Comparison of ENCODE assay signal across 8 mouse cellular contexts in the genomic region with DNA sequence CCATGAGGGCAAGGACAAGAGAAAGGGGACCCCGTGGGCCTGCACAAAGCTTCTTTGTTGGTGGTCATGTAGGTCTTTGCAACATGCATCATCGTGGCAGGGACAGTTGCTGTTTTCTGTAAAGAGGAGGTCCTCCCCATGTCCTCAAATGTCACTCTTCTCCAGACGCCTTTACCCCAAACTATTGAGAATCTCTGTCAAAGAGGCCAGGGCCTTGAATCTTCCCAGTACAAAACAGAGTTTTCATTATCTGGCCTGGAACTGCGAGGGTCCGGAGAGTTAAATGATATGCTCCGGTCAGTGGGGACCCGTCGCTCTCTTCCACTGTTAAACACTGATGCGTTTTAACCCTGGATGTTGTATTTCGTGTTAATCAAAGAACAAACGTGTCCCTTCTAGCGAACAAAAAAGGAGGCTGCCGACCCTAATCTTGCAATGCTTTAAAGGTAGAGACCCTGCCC. TPM values are rescaled to one million over a fixed set of nuclear protein-coding genes. Genes with fewer than 3 reads are reported as not detected.
A peak's percentile ranks its signal among the peaks of the same experiment; 100 is the strongest.
DNase-seq lines count a peak whose midpoint lies in the region; ATAC-seq and TF ChIP-seq lines count a peak whose summit lies in the region.

No protein-coding gene starts in this region.

- 0 out of 2 replicates have a peak overlapping the region, but pooled peaks have one; percentile 2 for H3K9ac ChIP-seq in kidney, embryonic 16.5 days (replicated peaks; ENCODE audit: low read length)
- no peak overlapping the region for H3K9ac ChIP-seq in embryonic facial prominence, embryonic 15.5 days
- H3K9ac ChIP-seq in hindbrain, postnatal 0 days (replicated peaks; ENCODE audit: low read length), result peak overlapping the region; percentile 63

- no peak for DNase-seq in kidney, adult 9 months
- peak; percentile 30 for DNase-seq in hindbrain, postnatal 0 days (ENCODE audit: low spot score)
- DNase-seq in neural tube, embryonic 10.5 days (ENCODE audit: extremely low spot score, low spot score), result peak; percentile 47
- no peak for DNase-seq in adrenal gland, postnatal 25 days
- no peak for DNase-seq in layer of hippocampus, adult 9-10 months (ENCODE audit: low spot score)
- no peak for DNase-seq in urinary bladder, adult 2 months (ENCODE audit: low spot score)

- peak overlapping the region; percentile 52 for H3K4me2 ChIP-seq in kidney, embryonic 16.5 days (replicated peaks; ENCODE audit: low read depth, low read length)
- H3K4me2 ChIP-seq in embryonic facial prominence, embryonic 15.5 days (replicated peaks), result peak overlapping the region; percentile 49
- peak overlapping the region; percentile 67 for H3K4me2 ChIP-seq in hindbrain, postnatal 0 days (ENCODE audit: low read depth, low read length)

- ATAC-seq in kidney, embryonic 16.5 days (ENCODE audit: low FRiP score, low TSS enrichment), result no peak
- no peak for ATAC-seq in embryonic facial prominence, embryonic 15.5 days (ENCODE audit: insufficient number of reproducible peaks, low FRiP score, low TSS enrichment, low read depth)
- no peak for ATAC-seq in hindbrain, postnatal 0 days

- WGBS in kidney, embryonic 16.5 days, result 21% methylated on average over 13 of the region's 13 CpGs
- 17% methylated on average over 13 of the region's 13 CpGs for WGBS in embryonic facial prominence, embryonic 15.5 days
- WGBS in hindbrain, postnatal 0 days, result 13% methylated on average over 13 of the region's 13 CpGs

- H3K27ac ChIP-seq in kidney, embryonic 16.5 days (ENCODE audit: low read length), result no peak overlapping the region
- no peak overlapping the region for H3K27ac ChIP-seq in embryonic facial prominence, embryonic 15.5 days (replicated peaks)
- peak overlapping the region; percentile 96 for H3K27ac ChIP-seq in hindbrain, postnatal 0 days

- H3K36me3 ChIP-seq in kidney, embryonic 16.5 days (ENCODE audit: insufficient read depth, low read length), result no peaks in the 10 kb centered on the region
- H3K36me3 ChIP-seq in embryonic facial prominence, embryonic 15.5 days, result no peaks in the 10 kb centered on the region
- no peaks in the 10 kb centered on the region for H3K36me3 ChIP-seq in hindbrain, postnatal 0 days (ENCODE audit: insufficient read depth, low read length)

- no peaks in the 10 kb centered on the region; the same call in 1 of the 2 replicates for H3K9me3 ChIP-seq in kidney, embryonic 16.5 days (ENCODE audit: low read length)
- H3K9me3 ChIP-seq in embryonic facial prominence, embryonic 15.5 days (replicated peaks), result 0 out of 2 replicates have a peak, but pooled peaks cover 3% of the 10 kb centered on the region
- no peaks in the 10 kb centered on the region for H3K9me3 ChIP-seq in hindbrain, postnatal 0 days (ENCODE audit: low read length)

- peaks cover 26% of the 10 kb centered on the region for H3K4me1 ChIP-seq in kidney, embryonic 16.5 days (ENCODE audit: insufficient read depth, low read length)
- H3K4me1 ChIP-seq in embryonic facial prominence, embryonic 15.5 days, result peaks cover 26% of the 10 kb centered on the region
- peaks cover 22% of the 10 kb centered on the region for H3K4me1 ChIP-seq in hindbrain, postnatal 0 days (ENCODE audit: insufficient read depth, low read length)

- H3K27me3 ChIP-seq in kidney, embryonic 16.5 days (ENCODE audit: insufficient read depth, low read length), result peaks cover 30% of the 10 kb centered on the region
- peaks cover 37% of the 10 kb centered on the region for H3K27me3 ChIP-seq in embryonic facial prominence, embryonic 15.5 days
- H3K27me3 ChIP-seq in hindbrain, postnatal 0 days (ENCODE audit: insufficient read depth, low read length), result no peaks in the 10 kb centered on the region

- TF ChIP-seq CTCF in hindbrain, postnatal 0 days (IDR thresholded peaks at IDR 0.05; ENCODE audit: low read depth), result no peak

- peak overlapping the region; percentile 35 for H3K4me3 ChIP-seq in kidney, embryonic 16.5 days (ENCODE audit: low read length)
- peak overlapping the region; percentile 33 for H3K4me3 ChIP-seq in embryonic facial prominence, embryonic 15.5 days (replicated peaks)
- H3K4me3 ChIP-seq in hindbrain, postnatal 0 days (ENCODE audit: low read length), result peak overlapping the region; percentile 42

RNA-seq across cellular contexts. Expression of gene Pigz, which starts 0.9 kb away (rescaled TPM):
- 1.0 and 1.4 TPM in 2 replicates for polyA plus RNA-seq in kidney, embryonic 16.5 days (2015; fragmentation: Nextera tagmentation; extraction: Ambion mirVana)
- polyA plus RNA-seq in embryonic facial prominence, embryonic 15.5 days (2015; fragmentation: Nextera tagmentation; extraction: Ambion mirVana), result 0.70 and 1.4 TPM in 2 replicates
- 6.1 and 16.9 TPM in 2 replicates for total RNA-seq in hindbrain, postnatal 0 days (2014; rRNA removed)
- 5.2 and 5.5 TPM in 2 replicates for polyA plus RNA-seq in hindbrain, postnatal 0 days (2015; fragmentation: Nextera tagmentation; extraction: Ambion mirVana)
- total RNA-seq in adrenal gland, postnatal 25 days (2021), result not detected in 2 replicates
- polyA plus RNA-seq in urinary bladder, adult 2 months (2012; rRNA removed), result 9.9 and 11.3 TPM in 2 replicates

RNA-seq across cellular contexts. Expression of gene 0610012G03Rik, which starts 13.7 kb away (rescaled TPM):
- 96.2 and 103 TPM in 2 replicates for polyA plus RNA-seq in kidney, embryonic 16.5 days (2015; fragmentation: Nextera tagmentation; extraction: Ambion mirVana)
- polyA plus RNA-seq in embryonic facial prominence, embryonic 15.5 days (2015; fragmentation: Nextera tagmentation; extraction: Ambion mirVana), result 86.1 and 91.7 TPM in 2 replicates
- total RNA-seq in hindbrain, postnatal 0 days (2014; rRNA removed), result 111 and 117 TPM in 2 replicates
- 142 and 144 TPM in 2 replicates for polyA plus RNA-seq in hindbrain, postnatal 0 days (2015; fragmentation: Nextera tagmentation; extraction: Ambion mirVana)
- total RNA-seq in adrenal gland, postnatal 25 days (2021), result 38.6 and 41.3 TPM in 2 replicates
- polyA plus RNA-seq in urinary bladder, adult 2 months (2012; rRNA removed), result 30.8 and 39.6 TPM in 2 replicates

RNA-seq across cellular contexts. Expression of gene Ncbp2, which starts 13.7 kb away (rescaled TPM):
- 115 and 119 TPM in 2 replicates for polyA plus RNA-seq in kidney, embryonic 16.5 days (2015; fragmentation: Nextera tagmentation; extraction: Ambion mirVana)
- 112 and 116 TPM in 2 replicates for polyA plus RNA-seq in embryonic facial prominence, embryonic 15.5 days (2015; fragmentation: Nextera tagmentation; extraction: Ambion mirVana)
- total RNA-seq in hindbrain, postnatal 0 days (2014; rRNA removed), result 18.0 and 19.9 TPM in 2 replicates
- 63.7 and 64.9 TPM in 2 replicates for polyA plus RNA-seq in hindbrain, postnatal 0 days (2015; fragmentation: Nextera tagmentation; extraction: Ambion mirVana)
- total RNA-seq in adrenal gland, postnatal 25 days (2021), result 58.4 and 69.3 TPM in 2 replicates
- polyA plus RNA-seq in urinary bladder, adult 2 months (2012; rRNA removed), result 61.1 and 75.7 TPM in 2 replicates

RNA-seq across cellular contexts. Expression of gene Meltf, which starts 56.0 kb away (rescaled TPM):
- 0.66 and 0.90 TPM in 2 replicates for polyA plus RNA-seq in kidney, embryonic 16.5 days (2015; fragmentation: Nextera tagmentation; extraction: Ambion mirVana)
- polyA plus RNA-seq in embryonic facial prominence, embryonic 15.5 days (2015; fragmentation: Nextera tagmentation; extraction: Ambion mirVana), result 3.5 and 5.2 TPM in 2 replicates
- 0.14 and 0.16 TPM in 2 replicates for total RNA-seq in hindbrain, postnatal 0 days (2014; rRNA removed)
- 0.18 and 0.41 TPM in 2 replicates for polyA plus RNA-seq in hindbrain, postnatal 0 days (2015; fragmentation: Nextera tagmentation; extraction: Ambion mirVana)
- not detected in 2 replicates for total RNA-seq in adrenal gland, postnatal 25 days (2021)
- polyA plus RNA-seq in urinary bladder, adult 2 months (2012; rRNA removed), result 0.18 and 0.19 TPM in 2 replicates

Comparison
In these comparisons a context has a peak if more than half of its experiments do, and no peak if none do; other contexts are left out.
1. DNase-seq: peak in hindbrain, postnatal 0 days (single experiment) and neural tube, embryonic 10.5 days (single experiment); none in kidney, adult 9 months (single experiment), adrenal gland, postnatal 25 days (single experiment), layer of hippocampus, adult 9-10 months (single experiment) and urinary bladder, adult 2 months (single experiment).
2. Peak in every context shown above with its lines, with median percentiles within 50 percentile points of each other: H3K4me2 ChIP-seq and H3K4me3 ChIP-seq.